Mouse (Mus musculus) embryo, embryonic 10 days (tissue): ENCODE results near the gene Tmem117.

Experiments used
- DNase-seq: peaks from one replicate; pipeline ENCODE4 v3.0.0-alpha.2; 2015; ENCODE audit warnings: low spot score

Tmem117 gene

DNA sequence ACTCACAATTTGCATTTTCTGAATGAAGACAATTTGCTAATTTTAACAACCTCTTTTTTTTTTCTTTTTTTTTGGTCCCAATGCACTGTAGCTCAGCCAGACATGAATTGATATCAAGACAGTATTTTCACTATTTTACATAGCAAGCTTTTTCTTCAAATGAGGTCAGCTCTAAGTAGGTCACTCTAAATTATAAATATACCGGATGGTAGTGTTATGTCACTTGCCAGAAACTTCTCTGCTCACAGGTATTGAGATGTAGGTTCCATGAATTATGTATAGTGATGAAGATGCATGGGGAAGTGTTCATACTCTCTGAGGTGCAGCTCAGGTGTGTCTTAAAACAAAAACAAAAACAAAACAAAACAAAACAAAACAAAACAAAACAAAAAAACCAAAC lies 264.2 kb downstream of the Tmem117 start:
- no peak for DNase-seq

DNA sequence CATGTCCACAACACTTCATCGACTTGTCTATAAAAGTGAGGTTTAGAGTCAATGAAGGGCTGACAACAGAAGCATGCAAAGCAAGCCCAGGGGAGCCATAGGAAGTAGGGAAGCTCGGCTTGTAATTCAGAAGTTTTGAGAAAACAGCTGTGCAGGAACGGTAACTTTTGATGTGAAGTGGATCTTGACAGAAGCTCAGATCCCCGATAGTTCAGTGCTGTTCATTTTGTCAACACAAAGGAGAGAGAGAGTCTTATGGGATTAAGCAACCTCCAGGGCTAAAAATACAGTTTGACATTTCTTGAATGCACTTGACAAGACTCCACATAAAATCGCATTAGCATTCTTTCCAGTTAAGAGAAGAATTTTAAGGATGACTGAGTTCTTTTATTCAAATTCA lies 265.1 kb downstream of the Tmem117 start:
- no peak for DNase-seq

DNA sequence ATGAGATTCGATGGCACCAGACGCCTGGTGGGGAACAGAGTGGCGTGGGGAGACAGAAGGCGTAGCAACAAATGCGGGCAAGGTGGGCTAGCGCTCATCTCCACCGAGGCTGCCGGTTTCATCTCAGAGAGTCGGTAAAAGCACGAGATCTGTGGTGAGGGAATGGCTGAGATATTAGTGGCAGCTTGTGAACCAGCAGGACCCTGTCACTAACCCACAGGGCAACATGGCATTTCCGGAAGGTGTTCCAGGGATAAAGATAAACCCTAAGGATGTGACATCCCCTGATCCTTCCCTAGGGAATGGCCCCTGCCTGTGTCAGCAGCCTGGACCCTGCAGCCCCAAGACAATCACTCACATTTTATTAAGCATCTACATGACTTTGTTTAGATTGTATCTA lies 266.6 kb downstream of the Tmem117 start:
- no peak for DNase-seq

DNA sequence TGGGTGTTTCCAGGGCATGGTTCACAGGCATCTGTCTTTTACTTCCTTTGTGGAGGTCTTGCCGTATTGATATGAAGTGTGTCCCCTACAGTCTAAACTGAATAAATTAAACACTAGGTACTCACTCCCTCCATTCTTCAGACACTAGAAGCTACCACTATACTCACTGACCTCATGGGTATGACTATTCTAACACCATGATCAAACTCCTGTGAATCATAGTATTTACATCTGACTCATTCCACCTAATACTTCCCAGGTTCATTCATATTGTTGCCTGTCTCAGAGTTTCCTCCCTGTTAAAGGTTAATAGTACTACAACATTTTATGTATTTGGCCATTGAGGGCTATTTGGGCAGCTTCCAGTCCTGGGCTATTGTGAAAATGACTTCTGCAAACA lies 274.2 kb downstream of the Tmem117 start:
- DNase-seq = no peak

DNA sequence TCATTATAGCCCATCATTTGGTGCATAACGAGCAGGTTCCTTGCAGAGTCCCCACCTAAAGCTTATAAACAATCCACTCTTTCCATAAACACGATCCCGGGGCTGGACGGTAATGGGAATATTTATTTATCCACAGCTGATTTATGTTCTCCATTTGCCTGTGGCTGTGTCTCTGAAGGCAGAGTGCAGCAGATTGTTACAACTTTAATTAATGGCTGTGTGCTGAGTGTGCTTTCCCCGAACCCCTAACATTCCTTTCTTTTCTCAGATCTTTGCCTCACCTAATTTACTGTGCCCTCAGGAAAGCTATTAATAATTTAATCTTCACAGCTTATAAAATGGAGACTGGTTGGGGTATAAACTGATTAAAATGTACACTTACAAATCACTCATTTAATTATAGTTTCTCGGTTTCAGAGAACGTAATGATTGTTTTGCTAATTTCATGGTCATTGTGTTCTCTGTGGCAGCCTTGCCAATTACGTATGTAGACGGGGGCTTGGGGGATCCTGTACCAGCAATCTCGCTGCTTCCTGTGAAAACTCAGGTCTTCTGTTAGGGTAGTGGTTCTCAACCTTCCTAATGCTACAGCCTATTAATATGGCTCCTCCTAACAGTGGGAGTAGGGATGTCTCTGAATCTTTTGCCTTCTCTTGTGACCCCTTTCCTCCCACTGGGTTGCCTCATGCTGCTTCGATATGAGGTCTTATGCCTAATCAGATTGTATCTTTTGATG lies 275.8 kb downstream of the Tmem117 start:
- no peak for DNase-seq

DNA sequence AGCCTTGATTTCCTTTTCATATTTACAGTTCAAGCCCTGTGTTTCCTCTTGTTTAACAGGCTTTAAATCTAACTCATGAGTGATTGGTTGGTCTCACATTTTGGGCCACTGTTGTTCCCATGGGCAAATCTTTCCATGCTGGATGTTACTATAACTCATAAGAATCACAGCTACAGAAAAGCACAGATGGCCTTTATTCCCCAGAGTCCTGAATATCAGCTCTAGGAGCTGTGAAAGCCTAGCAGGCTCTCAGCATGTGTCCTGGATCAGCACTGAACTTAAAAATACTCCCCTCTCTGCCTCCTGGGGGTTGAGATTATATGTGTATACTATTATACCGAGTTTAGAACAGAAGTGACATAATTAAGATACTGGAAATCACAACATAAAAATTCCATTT lies 292.6 kb downstream of the Tmem117 start:
- no peak for DNase-seq

DNA sequence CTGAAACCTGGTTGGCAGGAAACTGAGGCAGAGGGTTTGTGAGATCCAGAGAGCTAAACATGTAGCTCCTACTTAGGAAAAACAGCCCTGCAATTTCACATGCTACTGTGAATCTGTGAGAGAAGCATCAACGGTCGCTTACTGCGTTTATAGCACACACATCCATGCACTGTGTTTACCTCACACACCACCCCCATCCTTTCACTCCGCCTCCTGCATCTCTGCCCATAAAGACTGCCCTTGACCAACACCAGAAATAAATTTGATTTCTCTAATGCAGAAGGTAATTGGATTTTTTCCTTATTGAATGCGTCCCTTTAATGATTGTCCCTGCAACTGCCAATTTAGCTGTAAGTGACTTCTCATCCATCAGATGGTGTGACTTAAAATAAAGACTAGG lies 299.0 kb downstream of the Tmem117 start:
- DNase-seq = no peak

DNA sequence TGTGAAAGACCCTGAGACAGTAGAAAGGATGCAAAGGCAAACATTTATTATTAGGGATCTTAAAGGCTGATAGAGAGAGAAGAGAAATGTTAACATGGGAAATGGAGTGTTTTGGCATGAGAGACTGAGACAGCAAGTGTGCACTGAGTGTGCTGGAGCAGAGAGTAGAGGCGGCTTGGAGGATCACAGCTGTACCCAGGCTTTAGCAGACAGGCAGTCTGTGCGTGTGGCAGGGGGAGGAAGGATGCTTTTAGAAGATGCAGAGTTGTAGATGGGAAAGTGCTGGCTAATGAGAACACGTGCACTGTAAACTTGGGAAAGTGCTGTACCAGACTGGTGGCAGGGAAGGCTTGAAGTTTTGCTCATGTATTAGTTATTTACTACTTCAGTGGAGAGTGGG lies 301.7 kb downstream of the Tmem117 start:
- DNase-seq = no peak

DNA sequence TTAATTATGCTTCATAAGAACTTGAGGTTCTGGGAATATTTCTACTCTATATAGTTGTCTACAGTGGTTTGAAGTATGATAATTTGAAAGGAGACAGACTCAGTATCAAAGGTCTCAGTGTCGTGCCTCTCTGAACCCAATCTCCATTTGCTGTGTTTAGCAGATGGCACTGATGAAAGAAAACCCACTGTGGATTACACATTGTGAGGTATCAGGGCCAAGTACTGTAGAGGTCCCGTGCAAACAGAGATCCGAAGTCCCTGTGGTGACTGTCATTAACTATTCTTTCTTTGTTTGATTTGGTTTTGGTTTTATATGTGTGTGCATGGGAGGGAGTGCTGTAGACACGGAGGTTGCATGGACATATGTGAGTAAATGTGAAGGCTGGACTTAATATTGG lies 304.0 kb downstream of the Tmem117 start:
- DNase-seq = no peak

DNA sequence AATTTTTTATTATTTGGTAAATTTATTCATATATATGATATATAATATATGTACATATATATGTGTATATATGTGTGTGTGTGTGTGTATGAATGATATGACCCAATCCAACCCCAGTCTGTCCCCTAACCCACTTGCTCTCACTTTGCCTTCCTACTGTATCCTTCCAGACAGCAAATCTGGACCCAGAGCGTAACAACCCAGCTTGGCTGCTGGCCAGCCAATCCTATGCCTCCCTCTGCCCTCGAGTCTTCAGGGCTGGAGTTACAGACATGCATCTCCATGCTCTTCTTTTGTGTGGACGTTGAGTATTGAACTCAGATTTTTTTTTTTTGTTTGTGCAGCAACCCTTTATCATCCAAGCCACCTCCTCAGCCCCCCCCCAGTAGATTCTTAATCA lies 304.4 kb downstream of the Tmem117 start:
- DNase-seq = no peak

DNA sequence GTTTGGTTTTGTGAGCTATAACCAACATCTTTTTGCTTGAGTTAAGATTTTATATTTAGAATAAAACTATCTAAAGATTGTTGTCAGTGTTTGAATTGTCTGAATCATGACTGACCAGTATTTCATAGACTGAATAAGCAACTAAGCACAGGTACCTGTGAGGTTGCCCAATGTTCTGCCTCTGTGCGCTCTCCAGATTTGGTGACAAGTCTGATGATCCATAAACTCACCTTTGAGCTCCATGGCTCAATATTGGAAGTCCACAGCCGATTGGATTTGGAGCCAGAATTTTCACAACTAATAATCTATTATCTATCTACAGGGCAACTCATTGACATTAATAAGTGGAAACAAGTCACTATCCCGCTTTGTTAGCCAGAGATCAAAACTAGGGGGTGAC lies 312.9 kb downstream of the Tmem117 start:
- no peak for DNase-seq

DNA sequence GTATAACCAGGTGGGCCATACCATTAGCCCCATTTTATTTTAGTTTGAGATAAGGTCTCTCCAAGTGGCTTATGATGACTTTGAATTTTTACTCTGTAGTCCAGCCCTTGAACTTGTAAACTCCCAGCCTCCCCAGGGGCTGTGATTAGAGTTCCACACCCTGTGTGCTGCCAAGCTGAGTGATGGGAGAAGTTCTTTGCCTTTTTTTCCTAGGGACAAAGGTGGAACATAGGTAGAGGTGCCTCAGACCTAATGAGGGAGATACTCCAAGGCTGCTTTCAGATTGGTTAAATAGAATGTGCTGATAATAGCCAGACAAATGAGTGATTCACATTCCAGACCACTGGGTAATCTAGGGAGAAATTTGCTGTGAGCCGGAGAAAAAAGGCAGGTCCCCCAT lies 313.4 kb downstream of the Tmem117 start:
- no peak for DNase-seq

DNA sequence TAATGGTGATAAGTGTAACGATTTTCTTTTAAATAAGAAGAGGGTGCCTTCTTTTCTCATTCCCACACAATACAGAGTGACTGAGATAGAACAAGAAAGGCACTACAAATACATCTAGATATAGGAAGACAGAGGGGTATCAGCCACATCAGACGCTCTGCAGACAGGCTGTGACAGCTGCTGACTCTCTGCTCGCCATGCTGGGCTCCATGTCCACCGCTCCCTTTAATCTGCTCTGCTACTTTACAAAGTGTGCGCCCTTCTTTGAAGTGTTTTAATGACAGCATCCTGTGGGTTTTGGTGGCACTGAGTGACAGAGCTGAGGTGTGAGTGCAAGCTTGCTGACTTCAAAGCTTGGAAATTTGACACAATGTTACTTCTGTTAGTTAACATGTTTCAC lies 314.9 kb downstream of the Tmem117 start:
- no peak for DNase-seq

DNA sequence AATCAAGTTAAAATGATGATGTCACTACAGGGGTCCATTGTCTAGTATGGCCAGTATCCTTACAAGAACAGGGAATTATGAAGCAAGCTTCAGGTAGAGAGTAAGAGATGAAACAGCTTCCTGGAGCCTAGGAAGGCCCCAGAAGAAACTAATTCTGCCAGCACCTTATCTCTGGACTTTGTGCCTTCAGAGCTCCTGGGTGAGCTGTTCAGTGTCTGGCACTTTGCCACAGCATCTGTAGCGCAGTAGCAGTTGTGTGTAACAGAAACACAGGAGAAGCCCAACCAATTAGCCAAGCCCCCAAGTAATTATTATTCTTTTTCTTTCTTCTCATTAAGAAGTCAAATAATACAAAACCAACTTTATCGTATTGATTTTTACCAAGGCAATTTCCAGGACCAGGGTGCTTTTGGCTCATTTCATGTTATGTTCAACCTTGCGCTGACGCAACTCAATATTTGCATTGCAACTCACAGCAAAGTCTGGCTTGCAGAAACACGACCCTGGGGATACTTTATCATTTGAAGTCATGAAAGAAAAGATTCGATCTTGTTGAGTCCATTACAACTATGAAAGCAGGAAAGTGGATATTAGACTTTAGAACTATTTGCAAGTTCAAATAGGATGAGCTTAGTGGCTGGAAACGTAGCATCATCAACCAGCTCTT lies 322.5 kb downstream of the Tmem117 start:
- DNase-seq = no peak

DNA sequence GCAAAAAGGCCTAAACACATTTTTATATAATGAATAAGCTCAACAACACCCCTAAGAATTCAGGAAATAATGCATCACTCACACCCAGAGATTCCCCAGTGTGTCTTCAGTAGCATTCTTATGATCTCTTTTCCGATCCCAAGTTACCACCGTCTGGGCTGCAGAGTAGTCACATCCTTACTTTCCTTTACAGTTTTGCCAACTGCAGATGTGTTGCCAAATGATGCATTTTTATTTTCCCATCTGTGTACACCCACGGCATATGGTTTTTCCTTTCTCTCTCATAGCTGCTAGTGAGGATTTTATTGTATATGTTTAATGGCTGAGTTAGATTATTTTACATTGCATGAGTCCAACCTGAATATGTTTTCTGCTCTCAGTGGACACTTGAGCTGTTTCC lies 327.7 kb downstream of the Tmem117 start:
- no peak for DNase-seq

DNA sequence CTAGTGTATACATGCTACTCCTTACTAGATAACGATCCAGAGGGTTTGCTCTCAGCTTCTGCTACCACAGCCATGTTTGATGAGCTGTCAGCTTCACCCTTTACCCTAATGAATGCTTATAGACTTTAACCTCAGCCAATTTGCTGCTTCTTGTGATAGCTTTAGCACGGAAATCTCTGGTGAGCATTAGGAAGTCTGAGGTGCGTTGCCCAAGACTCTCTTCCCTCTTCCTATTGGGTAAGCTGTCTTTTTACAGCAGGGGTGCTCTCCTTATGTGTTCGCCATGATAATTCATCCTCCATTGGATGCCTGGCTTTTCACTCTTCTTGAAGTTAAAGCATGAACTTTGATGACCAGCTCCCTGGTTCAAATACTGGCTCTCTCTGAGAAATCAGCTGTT lies 328.2 kb downstream of the Tmem117 start:
- DNase-seq = no peak

DNA sequence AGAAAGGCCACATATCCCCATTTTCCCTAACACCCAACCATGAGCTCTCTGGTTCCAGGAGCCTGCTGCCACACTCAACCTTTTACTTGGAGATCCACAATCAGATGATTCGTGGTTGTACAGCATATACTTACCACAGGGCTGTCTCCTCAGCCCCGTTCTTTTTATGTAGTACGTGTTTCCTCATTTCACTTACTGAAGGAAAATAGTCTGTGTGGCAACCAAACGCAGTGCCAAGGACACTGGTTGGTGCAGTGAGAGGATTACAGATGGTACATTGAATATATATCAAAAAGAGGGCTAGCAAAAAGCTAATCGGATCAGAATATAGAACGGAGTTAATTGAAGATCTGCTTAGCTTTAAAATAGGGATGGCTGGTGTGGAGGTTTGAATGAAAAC lies 338.0 kb downstream of the Tmem117 start:
- no peak for DNase-seq

DNA sequence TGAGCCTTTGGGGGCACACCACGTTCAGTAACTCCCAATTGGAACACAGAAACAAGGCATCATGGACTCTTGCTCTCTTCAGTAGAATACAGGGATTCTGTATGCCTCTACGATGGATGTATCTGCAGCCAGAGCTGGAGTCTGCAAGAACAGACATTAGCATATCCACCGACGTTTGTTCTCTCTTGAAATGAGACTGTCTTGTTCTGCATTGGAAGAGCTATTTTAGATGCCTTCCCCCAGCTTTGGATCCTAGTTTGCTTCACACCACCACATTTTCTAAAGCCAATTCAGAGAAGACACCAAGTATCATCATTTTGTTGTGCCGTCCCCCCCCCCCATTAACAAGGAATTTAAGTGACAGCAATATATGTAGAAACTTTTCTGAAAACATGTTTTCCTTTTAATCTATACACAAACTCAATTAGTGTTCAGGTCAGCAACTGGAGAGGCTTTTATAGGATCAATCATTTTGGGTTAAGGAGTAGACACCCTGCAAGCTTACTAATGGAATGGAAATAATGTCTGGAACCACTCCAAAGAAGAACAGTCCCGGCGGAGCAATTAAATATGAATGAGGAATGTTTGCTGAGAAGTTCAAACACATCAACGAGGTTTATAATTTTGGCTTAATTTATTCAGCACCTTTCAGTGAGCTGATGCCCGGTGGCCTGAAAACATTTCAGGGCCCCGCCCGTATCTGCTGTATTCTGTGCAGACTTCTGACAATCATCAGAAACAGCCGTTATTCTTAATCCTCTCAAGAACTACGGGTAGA lies 339.6 kb downstream of the Tmem117 start:
- DNase-seq = no peak

DNA sequence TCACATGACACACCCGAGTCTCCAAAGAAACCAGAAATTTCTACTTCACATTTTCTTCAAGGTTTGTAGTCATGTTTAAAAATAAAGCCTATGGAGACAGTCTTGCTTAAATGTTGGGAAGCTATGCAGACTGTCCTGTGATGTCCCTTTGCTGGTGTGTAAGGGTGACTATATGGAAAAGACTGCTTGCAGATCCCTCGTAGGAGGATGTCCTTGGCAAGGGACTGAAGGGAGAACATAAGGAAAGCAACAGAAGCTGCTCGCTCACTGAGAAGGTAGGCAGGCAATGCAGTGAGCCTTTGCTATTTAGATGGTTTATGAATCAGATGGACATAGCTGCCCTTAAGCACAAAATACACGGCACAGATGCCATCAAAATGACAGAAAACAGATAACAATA lies 352.8 kb downstream of the Tmem117 start:
- DNase-seq = no peak

DNA sequence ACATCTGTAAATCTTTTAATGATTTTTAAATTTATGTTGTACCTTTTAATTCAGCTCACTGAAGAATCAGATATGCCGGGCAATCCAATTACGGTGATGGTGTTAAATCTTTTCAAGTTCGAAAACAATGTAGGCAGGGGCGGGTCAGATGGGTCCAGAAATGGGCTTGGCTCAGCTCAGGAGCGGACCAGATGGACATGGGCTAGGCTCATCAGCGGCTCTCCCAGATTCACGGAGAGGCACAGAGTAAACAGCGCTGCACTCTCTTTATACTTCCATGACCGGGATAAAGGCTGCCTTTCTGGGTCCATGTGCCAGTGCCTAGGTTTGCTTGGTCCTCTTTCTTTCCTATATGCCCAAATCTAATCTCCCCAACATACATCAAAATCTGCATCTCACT lies 366.3 kb downstream of the Tmem117 start:
- no peak for DNase-seq

DNA sequence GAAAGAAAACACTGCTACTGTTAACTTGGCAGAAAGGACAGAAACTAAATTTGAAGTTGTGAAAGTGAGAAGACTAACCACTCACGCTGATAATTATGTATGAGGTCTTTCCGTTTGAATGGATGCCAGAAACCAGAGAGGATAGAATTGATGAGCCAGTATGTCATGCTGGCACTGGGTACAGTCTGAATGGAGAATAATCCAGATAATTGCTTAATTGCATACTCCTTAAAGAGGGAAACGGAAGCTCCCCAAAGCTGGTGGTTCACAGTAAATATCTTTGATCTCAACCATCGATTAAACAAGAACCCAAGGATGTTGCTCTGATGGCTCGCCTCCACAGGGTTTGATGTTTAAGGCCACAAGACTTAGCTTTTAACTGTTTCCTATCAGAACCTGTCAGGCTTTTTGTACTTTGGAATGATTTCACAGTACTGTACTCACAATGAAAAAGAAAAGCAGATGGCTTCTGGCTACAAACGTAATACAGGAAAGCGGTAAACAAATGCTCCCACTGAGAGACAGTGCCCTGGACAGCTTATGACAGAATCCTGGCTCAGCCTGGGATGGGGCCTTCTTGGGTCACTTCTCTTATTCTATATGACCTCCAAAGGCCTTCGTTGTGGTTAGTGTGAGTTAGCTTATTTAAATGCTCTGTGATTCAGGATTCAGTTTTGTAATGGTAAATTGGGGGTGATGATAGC lies 376.2 kb downstream of the Tmem117 start:
- DNase-seq = no peak

DNA sequence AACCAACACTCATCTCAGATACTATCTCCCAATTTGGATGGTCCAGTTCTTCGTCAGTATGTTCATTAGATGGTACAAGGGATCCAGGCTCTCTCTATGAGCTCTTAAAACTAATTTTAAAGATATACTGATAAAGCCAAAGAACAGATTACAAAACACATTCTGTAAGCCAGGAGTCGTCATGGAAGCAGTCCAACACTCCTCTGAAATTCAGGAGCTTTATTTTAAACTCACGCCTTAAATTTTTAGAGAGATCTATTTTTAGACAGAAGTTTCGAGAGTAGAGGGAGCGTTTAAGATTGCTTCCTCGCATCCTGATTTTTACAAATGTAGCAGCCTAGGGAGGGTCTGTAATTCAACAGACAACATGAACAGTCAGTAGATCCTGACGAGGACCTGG lies 393.2 kb downstream of the Tmem117 start:
- no peak for DNase-seq

DNA sequence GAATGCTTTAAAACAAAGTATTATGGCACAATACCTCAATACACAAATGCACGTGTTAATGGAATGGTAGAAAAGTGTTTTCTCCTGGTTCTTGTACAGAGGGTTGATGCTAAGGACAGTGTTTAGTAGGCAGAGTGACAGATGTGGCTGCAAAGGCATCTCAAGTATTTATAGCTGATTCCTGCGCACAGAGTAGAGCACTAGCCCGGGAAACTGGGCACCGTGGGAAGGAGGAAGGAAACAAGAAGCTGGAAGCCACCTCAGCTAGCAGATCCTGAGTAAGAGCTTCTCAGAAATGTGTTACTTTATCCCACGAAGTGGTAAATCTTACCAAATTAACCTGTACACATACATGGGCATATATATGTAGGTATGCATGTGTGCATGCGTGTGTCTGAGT lies 395.4 kb downstream of the Tmem117 start:
- no peak for DNase-seq
